Mouse (Mus musculus): ENCODE data around the gene Gga1.
A peak's percentile ranks its signal among the peaks of the same experiment; 100 is the strongest.
"Not testable (repeated sequence)": the region's sequence is repeated elsewhere in the genome, so short reads cannot be mapped to it uniquely, and the experiment has no call there.

Gene Gga1

DNA sequence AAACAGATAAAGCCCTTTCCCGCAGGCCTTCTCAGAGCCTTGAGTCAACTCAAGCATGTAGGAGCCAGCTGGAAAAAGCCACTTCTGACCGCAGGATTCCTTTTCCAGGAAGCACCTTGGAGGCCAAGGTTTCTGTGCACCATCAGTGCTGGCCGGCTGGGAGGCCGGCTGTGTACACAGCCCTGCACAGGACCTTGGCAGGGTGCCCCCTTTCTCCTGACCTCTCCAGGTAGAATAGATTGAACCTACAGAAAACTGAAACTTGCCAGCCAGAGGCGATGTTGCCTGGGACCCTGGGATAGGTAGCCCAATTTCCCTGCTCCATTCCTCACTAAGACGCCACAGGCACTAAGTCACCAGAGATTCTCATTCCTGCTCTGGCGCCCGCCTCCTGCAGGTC, 31.1 kb upstream of the Gga1 start:
- DNase-seq: peak; percentile 65 to 80

DNA sequence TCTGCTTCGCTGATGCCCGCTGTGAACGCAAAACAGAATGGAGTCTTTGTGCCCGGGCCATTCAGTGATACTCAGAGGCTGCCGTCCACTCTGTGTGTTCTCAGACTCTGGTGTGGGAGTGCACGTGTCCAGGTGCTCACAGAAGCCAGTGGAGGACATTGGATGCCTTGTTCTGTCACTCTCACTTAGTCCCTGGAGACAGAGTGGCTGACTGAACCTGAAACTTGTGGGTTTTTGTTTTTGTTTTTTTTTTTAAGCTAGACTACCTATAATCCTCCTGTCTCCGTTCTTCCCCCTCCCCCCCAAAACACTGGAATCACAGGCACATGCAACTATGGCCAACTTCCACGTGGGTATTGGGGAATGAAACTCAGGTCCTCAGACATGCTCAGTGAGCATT, 30.6 kb upstream of the Gga1 start:
- DNase-seq: no peak

DNA sequence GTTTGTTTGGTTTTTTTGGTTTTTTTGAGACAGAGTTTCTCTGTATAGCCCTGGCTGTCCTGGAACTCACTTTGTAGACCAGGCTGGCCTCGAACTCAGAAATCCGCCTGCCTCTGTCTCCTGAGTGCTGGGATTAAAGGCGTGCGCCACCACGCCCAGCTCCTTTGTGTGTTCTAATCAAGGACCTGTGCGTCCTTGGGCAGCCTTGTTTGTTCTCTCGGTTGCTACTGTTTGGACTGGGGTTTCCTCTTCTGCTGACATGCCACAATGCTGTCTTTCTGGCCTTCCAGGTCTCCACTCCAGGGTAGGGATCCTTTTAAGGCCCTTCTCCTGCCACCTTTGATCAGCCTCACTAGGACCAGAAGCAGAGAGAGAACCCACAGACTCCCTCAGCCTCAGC, 30.2 kb upstream of the Gga1 start:
- DNase-seq: not testable (repeated sequence)

DNA sequence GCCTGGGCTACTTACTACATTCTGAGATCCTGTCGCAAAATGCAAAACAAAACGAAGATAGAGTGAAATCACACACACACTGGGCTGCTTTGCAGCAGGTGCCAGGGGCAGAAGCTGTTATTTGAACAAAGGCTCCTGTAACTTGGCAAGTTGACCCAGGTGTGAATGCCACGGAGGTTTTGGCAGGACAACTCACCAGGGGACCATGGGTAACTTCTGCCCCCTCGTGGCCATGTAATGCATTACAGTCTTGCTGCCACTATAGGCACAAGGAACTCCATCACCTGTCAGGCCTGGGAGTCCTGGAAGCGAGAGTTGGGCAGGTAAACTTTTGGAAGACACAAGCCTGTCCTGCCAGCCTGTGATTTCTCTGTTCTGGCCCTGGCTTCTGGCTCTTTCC, 28.5 kb upstream of the Gga1 start:
- DNase-seq: peak; percentile 91 to 96

DNA sequence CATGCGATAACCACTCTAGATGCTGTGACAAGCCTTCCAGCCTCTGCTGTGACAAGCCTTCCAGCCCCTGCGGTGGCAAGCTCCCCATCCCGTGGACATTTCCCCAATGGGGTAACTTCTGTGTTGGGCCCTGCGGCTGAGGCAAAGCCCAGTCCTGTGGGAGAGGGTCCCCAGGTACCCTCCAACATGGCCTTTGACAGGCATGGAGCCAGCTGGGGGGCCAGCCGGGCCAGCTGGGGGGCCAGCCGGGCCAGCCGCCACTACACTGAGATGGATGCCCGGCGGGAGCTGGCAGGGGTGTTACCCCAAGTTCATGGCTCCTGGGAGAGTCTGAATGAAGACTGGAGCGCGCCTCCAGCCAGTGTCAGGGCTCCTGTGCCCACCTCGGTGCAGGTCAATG, 27.5 kb upstream of the Gga1 start:
- DNase-seq: no peak

DNA sequence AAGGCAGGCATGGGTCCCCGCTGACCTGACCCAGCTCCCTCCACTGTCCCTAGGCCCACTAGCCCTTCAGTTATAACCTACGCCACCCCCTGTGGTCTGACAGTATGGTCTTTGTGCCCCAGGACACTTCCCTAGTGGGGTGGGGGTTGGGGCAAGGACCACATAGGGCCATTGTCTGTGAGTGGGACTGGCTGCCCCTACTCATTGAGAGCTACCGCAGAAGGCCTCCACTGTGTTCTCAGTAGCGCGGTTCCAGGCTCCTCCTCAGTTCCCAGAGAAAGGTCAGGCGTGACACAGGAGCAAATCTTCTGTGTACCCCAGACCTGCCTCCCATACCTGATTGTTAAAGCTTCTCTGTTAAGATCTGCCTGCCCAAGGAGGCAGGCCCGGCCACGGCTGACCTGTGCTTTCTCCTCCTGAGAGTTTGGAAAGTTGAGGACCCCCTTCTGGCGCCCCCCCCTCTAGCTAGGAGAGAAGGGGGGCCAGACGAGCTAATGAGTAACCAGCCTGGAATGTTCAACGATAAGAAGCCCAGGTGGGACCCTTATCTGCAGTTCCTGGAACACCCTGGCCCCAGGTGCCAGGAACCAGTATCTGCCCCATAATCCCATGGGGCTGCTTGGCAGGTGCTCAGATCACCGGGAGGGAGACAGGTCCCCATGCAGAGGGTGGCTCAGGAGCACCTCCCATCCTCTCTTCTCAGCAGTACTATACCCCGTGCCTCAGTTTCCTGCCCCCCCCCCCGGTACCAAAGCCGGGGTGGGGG, 26.7 kb upstream of the Gga1 start:
- DNase-seq: peak in 1 of 2 experiments; percentile 63

DNA sequence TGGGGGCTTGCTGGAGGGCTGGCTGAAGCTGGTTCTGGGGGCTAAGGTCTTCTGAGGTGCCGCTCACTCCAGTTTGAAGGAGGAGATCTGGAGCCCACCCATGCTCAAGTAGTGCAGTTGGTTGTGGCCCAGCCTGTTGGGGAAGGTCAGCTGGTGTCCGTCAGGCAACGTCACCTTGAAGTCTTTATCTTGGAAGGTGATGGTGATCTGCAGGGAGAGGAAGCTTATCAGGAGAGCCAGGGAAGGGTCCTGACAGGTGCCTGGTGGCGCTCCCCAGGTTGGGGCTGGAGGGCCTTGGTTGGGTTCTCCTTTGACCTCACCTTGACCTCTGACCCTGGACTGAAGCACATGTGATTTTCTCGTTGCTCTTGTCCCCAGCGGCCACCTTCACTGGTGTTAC, 26.0 kb upstream of the Gga1 start:
- peak in 1 of 2 experiments; percentile 44 for DNase-seq

DNA sequence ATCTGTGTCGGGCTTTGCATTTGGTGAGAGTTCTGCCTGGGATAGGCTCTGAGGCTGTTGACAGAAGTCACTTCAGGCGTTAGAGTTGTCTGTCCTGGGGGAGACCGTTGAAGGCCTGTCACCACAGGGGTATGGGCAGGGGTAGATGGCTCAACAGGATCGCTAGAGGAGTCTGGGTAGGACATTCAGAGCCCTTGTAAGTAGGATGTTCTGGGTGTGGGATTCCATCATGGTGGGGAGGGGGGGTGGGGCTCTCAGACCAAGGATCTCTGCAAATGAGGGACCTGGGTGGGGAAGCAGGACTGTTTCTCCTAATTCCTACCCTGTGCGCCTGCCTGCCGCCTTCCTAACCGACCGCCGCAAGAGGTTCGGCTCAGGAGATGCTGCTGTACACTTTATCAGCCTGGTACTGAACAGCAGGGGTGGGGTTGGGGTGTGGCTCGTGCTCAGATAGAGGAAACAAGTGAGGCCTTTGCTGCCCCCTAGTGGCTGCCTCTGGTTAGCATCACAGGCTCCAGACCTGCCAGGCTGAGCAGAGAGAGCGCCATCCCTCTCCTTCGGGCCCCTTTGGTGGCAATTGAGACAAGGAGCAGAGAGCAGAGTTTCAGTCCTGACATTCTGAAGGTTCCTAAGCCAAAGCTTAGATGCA, 25.4 kb upstream of the Gga1 start:
- peak; percentile 93 to 97 for DNase-seq

DNA sequence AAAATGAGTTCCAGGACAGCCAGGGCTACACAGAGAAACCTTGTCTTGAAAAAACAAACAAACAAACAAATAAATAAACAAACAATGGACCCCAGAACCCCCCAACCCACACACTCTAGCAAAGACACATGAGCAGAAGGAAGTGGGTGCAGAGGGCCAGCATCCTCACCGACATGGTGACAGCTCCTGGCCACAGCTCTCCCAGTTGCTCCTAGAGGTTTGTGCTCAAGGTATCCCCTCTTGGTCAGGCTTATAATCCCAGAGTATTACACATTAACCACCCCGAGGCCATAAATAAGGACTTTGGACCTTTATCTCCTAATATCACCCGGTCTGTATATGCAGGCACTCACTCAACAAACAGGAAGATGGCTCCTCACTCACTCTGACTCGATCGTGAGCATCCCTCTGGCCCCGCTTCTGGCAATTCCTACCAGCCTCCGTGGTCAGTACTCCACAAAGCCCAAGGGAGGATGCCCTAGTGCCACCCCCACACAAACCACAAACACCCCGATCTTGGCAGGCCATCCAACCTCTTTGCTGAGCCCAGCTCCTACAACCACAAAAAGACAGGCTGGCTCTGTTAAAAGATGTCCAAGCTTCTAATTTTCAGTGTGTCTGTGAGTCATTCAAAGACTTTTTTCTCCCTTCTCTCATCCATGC, 21.6 kb upstream of the Gga1 start, which contains the start of gene Lgals2:
TSS of gene Lgals2 (minus strand) at position 227 of the 663 bp plus-strand sequence.
- DNase-seq: no peak

DNA sequence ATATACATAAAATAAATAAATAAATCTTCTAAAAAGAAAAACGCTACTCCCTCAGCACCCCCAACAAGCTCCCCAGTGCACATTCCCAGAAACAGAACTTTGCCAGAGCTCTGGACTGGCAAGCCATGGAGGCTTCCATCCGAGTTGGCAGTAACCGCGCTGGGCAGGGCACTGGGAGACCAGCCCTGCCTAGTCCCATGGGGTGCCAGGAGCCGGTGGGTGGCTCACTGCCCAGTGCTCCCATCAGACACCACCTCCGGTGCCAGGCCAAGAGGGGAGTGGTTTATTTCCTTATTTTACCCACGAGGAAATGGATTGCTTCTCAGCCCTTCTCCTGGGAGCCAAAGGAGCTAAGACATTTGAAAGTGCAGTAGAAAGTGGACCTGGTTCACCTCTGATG, 20.0 kb upstream of the Gga1 start:
- DNase-seq: peak in 1 of 2 experiments; percentile 65

DNA sequence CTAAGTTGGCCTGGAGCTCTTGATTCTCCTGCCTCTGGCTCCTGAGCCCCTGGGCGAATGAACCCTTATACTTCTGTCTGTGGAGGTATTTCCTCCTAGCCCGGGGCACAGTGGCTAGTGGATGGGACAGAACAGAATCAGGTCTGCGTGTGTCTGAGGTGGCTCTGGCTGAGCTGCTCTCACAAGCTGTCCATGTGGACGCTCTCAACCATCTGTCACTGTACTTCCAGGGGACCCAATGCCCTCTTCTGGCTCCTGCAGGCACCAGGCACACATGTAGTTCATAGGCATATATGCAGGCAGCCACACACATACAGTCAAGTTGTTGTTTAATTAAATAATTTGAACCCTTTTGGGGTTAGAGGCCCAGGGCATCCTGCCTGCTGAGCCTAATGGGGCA, 17.7 kb upstream of the Gga1 start:
- DNase-seq: no peak

DNA sequence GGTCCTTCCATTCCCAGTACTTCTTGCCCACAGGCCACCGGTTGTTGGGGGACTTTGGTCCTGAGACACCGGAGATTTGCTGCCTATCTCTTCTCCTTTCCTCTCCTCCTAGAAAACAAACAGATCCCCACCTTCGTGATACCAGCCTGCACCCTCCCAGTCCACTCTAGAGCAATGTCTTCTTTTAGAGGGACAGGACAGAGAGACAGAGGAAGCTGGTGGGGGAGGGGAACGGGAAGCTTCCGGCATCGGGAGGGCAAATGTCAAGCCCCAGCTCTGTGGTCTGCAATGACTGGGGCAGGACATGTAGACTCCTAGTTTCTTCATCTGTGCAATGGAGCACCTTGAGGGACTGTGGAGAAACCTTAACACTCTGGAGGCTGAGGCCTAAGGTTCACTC, 17.3 kb upstream of the Gga1 start:
- DNase-seq: peak in 1 of 2 experiments; percentile 37

DNA sequence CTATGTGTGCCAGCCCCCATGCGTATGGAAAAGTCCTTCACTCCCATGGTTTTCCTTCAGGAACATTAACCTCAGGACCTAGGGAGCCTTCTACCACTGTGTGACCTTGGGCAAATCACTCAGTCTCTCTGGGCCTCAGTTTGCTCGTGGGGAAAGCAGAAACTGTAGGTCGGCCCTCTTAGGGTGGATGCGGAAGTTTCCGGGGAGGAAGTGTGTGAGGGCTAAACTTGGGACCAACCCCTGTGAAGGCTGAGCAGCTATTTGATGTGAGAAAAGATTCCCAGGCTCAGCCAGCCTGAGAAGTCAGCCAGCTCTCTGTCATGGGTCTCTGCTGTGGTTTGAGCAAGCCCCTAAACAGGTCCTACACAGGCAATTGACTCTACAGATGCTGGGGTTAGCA, 14.7 kb upstream of the Gga1 start:
- DNase-seq: no peak

DNA sequence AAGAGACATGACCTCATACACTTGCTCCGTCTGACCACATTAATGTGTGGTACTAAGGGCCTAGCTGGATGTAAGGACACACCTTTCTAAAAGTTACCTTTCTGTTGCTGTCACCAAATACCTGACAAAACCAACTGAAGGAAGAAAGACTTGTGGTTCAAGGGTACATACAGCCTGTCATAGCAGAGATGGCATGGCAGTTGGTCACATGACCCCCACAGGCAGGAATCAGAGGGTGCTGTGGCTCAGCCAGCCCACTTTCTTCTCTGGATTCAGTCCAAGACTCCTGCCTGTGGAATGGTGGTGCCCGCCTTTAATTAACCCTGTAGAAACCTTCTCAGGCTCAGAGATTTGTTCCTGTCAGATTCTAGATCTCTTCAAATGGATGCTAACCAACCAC, 13.8 kb upstream of the Gga1 start:
- DNase-seq: no peak

DNA sequence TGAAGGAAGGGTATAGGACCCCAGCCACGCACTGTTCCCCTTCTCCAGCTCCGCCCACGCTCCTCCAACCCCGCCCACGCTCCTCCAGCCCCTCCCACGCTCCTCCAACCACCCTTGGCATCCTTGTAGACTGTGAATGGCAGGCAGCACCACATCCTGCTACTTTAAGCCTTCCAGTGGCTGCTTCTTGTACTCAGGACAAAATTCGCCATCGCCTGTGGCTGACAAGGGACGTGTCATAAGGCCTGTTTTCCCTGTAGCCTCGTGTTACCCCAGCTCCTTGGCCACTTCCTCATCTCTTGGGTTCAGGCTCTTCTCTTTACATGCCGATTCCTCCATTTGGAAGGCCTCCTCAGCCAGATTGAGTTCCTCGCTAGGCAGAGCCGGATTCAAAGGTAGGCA, 13.1 kb upstream of the Gga1 start:
- DNase-seq: peak in 1 of 2 experiments; percentile 36

DNA sequence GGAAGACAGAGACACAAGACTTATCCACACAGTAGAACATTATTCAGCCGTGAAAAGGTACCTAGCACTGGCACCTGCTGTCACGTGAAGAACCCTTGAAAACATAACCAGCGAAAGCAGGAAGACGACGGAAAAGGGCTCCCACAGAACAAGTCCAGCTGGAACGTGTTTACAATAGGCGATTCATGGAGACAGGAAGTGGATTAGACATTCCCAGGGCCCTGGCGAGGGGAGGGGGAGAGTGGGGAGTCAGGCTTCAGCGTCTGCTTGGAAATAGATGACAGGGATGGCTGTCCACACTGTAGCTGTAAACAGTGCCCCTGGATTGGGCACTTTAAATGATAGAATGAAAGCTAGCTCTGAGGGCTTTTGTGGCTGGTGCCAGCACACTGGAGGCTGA, 8.6 kb upstream of the Gga1 start:
- DNase-seq: peak; percentile 64 to 79

DNA sequence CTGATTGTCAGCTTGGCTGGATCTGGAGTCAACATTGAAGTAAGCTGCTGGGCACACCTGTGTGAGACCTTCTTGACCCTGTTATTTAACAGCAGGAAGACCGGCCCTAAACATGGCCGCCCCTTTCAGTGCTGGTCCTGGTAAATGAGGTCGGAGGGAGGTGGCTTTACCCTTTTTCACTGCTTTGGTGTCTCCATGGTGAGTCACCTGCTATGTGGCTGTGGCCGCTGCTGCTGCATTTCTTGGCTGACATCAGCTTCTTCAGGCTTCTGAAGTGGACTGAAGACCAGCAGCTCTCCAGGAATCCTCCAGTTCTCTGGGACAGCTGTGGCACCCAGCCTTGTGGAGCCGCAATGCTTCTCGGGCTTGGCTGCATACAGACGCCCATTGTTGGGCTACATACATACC, 8.2 kb upstream of the Gga1 start:
- DNase-seq: no peak

DNA sequence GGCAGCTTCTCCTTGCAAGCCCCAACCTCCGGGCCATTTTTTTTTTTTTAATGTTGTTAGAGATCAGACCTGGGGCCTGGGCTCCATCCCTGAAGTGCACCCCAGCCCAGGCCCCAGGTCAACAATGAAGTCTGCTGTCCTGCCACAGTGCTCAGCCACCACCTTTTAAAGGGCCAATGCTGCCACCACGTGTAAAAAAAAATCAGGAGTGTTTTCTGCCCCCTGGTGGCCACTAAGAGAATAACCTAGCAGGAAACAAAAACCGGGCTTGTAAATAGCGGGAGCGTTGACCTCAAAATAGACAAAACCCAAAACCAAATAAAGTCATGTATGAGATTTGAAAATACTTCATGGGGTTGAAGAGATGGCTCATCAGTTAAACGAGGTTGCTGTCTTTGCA, 7.2 kb upstream of the Gga1 start:
- DNase-seq: peak; percentile 57 to 63

DNA sequence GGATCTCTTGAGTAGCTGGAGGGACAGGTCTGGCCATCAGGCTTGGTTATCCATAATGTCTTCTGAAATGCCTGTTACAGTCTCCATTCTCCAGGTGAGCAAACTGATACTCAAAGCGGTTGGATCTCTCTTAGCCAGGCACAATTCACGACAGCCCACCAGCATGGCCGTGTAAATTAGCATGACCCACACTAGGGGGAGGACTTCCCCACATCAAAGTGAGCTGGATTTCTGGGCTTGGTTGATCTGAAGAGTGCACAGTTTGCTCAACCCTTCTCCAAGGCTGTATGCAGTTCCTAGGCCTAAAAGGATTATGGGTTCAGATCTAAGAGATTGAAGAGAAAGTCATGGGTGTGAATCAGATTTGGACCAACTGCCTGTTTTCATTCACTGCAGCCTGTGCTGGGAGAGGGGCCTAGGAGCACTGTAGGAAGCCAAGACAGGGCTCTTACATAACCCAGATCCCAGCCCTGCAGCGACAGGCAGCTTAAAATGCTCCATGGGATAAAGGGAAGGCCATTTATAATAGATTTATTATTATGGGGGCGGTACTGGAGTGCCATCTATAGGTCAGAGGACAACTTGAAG, 4.9 kb upstream of the Gga1 start:
- DNase-seq: no peak

DNA sequence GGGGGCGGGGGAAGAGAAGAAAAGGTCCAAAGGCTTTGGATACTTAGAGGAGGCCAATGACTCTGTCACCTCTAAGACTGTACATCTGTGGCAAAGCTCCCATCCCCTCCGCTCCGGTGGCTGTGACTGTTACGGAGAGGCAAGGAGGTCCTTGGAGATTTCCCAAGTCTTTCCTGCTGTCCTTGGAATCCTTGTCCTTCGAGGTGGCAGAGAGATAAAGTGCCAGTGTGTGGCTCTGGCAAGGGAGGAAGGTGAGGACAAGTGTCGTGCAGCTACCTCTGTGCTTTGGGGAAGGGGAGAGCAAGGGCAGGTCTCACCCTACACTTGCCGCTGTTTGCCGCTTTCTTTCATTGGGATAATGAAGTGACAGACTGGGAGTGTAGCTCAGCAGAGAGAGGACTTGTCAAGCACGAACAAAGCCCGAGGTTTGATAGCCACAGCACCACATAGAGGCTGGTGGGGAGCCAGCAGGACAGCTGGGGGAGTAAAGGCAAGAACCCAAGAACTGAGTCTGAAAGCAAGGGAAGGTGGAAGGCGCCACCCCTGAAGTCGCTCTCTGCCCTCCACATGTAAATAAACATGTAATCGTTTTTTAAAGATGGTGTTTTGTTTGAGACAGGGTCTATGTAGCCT, 3.1 kb upstream of the Gga1 start:
- DNase-seq: no peak

DNA sequence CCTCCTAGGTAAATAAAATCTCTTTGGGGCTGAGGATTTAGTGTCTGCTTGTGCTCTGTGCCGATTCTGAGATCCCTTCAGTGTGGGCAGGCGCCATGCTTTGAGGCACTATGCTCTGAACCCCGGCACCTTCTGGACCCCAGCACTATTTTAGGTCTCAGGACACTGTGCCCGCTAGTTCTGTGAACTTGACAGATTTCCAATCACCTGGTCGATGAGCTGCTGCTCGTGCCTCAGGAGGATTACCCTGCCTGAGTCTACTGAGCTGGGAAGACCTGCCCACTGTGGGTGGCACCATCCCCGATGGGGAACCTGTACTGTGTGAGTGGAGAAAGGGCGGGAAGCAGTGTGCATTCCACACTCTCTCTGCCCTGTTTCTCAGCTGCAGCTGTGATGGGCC, 2.0 kb upstream of the Gga1 start:
- no peak for DNase-seq

DNA sequence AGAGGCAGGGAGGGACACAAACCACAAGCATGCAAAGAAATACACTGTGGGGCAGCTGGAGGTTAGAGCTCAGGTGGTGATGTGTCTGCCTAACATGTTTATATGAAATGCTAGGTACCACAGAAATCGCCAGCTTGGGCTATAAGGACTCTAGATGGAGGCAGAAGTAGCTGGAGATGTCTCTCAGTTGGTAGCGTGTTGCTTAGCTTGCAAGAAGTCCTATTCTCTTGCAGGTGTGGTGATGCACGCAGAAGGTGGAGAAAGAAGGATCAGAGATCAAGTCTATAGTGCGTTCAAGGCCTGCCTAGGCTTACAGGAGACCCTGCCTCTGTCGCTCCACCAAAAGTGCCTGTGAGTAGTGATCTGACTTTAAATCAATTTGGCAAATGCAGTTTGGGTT, 1.5 kb upstream of the Gga1 start:
- DNase-seq: no peak

DNA sequence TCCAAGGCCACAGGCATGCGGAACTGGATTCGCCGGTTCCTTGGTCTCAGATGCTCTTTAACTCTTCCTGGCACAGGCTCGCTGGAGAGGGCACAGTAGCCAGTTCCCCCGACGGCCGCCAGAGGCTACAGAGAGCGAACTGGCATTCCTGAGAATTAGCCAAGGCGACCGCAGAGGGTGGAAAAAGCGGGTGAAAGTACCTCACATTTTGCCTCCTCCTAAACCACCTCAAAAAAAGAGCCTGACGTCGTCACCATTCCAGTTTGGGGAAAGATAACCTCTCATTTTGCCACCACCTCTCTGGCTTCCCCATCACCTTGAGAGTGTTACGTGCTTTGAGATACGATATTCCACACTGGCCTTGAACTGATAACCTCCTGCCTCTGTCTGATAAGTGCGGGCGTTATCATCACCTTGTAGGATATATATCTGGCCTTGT, 713 bp upstream of the Gga1 start:
- DNase-seq: peak; percentile 92 to 95
